Mouse (Mus musculus): ENCODE measurements at regions not wholly inside any gene's neighbourhood (a gene's known extent, or its start where the extent isn't known, plus 50 kb on each side); places are given as distances from the start of the nearest gene placed in this dataset.

DNA sequence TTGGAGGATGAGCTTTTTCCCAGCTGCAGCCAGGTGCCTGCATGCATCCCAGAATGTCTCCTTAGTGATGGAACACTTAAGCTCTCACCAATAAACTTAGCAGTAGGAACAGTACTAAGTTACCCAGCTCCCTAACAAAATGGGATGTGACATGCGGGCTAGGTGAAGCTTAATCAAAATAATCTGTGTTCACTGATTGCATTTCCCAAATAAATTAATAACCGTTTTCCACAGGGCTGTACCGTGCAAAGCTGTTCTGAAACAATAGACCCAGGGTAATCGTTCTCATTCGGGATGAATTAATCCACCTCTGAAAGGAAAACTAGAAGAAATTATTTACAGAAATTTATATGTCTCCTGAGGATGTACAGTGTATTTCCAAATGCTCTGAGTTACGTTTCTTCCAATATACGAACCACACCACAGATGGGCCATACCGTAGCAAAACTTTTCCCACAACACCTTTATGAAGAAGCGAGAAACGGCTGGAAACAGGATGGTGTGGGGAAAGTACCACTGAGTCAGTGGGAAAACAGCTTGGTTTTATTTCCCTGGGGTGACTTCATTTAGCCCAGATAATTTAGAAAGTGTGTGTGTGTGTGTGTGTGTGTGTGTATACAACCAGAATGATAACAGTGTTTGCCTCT is 148.5 kb upstream of the Adamts16 start:
- DNase-seq = no peak

DNA sequence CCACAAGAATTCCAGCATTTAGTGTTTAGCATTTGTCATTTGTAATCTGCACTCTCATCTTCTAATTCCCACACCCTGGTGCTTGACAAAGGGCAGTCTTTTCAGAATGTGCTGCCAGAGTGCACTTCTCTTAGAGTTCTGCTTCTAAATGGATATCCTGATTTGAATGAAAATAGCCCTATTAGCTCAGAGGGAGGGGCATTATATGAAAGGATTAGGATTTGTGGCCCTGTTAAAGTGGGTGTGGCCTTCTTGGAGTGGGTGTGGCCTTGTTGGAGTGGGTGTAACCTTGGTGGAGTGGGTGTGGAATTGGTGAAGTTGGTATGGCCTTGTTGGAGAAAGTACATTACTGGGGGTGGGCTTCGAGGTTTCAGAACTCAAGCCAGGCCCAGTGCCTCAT is 137.7 kb upstream of the Adamts16 start:
- peak; percentile 4 for DNase-seq

DNA sequence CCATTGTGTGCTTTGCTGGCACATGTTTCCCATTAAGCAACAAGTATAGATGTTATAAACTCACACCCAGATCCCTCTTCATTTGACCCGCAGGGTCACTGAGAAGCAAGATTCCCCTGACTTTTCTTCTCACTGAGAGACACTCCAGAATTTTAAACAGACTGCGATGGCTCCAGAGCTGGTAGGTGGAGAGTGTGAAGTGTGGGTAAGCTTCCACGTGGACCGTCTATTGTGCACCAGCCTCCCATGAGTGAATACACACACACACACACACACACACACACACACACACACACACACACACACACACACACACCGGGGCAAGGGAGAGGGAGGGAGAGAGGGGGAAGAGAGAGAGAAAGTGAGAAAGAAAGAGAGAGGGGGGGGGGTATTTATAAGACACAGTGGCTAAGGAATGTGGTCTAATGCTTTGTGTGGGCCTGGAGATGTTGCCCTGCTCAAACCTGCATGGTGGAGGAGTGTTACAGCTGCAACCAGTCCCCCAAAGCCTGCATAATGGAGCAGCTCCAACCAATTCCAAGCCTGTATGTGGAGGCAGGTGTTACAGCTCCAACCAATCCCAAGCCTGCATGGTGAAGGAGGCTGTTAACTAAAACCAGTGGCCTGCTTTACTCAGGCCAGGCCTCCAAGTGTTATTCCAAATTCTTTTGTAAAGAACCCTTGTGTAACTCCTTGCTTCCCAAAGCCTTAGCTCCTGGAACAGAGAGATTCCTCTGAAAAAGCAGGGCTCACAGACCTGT is 137.1 kb upstream of the Adamts16 start:
- DNase-seq = no peak

DNA sequence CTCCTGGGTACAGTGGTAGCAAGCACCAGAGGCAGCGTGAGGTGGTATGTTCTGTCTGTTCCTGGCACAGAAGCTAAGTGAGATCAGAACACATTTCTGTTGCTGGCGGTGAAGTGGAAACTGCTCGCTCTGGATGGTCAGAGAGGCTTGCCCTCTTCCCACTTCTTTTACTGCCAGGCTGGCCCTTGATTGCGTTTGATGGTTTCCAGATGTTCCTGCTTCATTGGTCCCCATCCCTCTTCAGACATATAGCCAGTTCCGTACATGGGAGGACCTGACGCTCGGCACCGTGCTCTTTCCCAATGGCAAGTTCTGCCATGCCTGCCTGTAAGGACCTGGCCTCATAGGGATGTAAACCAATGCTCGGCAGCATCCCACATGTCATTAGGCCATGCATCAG is 128.0 kb upstream of the Adamts16 start:
- DNase-seq = no peak

DNA sequence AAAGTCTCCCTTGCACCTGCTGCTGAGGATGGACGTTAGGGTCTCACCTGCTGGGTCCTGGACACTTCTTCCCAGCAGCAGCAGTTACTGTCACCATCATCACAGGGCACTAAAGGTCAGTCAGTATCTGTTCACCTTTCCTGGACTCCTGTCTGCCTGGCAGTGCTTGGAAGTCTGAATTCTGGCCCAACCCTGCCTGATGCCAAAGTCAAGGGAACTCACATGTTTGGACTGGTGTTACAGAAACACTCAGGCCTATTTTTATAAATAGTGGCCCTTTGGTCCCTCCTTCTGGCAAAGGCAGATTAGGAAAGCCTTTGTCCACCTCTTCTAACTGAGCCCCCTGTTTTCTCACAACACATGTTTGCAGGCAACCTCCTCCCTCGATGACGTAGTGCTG is 126.2 kb upstream of the Adamts16 start:
- DNase-seq = no peak

DNA sequence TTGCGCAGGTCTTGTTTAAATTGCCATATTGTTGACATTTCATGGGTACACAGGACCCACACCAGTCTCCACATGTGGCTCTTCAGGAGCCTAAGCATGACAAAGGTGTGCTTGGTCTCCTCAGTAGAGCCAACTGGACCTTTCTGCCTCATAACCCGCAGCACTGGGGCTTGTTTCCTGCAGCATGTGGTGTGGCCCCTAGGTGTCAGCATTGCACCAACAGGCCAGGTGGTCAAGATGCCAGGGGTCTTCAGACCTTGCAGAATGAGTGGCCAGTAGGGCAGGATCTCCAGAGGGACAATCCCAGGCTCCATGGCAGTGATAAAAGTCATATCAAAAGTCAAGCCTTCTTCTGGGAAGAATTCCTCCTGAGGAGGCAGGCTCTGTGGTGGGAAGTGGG is 121.8 kb upstream of the Adamts16 start:
- DNase-seq = peak; percentile 10

DNA sequence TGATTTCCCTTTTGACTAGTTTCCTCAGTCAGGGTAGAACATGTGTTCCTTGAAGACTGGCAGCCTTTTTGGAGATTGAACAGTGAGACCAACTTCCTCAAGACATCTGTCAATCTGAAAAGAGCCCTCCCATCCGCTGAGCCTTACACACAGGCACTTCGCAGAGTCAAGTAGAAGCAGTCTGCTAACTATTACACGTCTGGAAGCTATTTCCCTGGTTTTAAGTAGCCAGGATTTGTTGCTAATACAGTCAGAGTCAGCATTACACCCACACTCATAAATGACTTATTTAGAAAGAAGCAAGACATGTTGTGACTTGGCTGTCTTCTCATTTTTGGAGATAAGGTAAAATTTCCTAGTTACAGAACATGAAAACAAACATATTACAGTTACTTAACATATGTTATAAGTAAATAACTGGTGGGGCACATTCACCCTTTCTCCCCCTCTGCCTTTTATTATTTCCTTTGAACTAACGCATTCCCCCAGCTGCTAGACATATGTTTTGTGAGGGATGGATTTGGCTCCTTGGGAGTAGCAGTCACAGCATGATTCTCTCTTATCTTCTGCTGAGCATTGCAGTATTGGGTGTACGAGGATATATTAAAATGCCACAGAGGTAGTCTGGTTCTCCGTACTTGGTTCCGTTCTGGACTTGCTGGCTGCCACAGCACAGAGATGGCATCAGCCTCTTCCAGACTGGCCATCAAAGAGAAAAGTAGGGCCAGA is 92.9 kb upstream of the Adamts16 start:
- DNase-seq = no peak

DNA sequence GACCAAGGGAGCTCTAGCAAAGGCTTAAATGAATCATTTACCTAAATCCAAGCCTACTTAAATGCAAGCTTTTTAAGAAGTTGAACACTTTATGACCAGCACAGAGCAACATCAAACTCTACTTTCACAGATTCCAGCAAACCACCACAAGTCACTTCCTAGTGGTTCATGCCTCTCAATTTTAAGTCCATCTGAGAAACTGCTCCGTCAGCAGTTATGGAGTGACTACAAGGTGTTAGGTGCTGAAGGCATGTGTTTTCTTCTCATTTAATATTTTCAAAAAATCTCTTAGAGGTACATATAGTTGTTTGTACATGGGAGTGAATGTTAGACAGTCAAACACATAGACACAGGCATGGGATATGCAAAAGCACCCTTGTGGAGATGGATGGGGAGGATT is 72.2 kb upstream of the Adamts16 start:
- no peak for DNase-seq

DNA sequence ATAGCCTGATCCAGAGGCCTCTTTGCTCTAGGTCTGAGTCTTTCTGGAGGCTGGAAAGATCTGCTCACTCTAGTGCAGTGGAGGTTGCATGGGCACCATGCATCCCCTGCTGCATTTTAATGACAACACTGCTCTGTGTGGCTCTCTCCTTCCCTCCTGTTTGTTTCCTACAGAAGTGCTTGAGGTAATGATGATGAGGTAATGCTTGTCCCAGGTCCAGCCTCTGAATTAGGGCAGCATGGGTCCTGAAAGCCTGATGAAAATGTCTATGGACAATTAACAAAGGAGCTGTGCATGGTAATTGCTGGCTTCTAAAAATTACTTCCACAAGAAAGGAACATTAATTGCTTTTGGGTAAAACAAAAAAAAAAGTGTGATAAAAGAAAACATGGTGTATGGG is 69.3 kb upstream of the Adamts16 start:
- DNase-seq = peak; percentile 82

DNA sequence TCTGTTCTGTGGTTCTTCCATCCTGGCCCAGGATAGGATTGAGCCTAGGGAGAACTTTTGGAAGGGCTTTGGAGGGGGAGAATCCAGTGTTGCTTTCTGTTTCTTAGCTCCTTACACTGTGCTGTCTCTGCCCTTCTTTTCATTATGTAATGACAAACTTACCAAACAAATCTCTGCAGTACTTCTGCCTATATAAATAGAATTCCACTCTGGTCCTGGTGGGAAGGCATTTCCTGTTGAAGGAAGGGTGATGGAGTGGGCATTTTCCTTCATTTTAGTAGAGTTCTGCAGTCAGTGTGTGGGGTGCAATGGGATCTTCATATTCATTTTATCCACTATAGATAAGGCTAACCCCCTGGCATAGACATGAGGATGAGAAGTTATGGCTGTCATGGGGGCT is 63.2 kb upstream of the Adamts16 start:
- DNase-seq = no peak

DNA sequence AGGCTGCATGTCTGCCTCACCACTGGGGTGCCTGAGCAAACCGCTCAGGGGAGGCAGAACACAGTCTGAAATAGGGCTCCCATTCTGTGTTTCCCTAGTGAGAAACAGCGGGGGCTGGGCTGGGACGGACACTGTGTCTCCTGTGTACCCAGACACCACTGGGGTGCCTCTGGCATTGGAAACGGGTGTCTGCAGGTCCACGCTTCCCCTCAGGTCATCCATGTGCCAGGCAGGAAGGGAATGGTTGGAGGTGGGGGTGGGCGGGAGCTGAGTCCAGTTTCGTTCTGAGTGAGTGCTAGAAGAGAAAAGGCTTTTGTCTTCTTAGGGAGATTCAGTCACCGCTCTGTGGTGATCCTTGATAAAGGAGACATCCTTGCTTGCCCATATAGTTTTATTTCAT is 62.2 kb upstream of the Adamts16 start:
- DNase-seq = peak; percentile 41

DNA sequence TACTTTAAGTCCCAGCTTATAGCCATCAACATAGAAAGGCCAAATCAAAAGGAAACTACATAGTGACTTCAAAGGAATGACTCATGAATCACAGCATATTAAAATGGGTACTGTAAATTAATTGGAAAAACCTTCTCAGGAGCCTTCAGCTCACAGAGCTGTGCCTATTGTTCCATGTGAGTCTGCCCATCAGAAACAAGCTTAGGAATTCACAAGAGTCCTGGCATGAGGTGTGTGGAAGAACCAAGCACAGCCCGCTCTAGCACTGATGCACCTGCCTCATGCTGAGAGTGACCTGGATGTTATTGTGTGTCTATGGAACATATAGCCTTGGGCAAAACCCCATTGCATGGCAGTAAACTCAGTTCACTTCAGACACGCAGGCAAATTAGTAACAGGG is 61.5 kb upstream of the Adamts16 start:
- no peak for DNase-seq

DNA sequence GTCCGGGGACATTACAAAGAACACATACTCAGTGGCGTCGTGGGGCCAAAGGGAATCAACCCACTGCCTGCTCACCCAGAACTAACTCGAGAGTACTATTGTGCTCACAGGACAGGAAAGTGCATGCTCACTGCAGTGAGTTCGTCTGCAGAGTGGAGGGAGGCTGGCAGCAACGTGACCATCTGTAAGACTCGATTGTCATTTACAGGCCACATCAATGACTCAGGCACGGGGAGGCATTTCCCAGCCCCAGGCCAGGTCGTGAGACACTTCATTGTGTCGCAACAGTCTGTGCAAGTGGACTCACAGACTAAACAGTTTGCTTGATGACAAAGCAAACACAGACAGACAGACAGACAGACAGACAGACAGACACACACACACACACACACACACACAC is 61.1 kb upstream of the Adamts16 start:
- peak; percentile 54 for DNase-seq

DNA sequence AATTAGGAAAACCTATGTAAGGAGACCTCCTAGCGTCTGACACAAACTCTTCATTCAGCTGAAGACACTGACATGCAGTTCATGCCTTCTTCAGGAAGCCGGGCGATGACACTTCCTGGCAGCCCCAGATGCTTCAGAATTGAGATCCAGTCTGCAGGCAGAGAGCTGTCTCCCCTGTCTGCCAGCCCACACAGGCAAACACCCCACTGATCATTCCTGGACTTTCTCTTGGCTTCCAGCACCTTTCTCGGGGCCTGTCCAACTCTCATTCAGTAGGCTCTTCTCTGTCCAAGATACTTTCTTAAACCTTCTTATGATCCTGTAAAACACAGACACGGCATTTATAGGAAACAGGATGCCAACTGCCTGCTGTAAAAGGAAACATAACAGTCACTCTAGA is 50.0 kb upstream of the Adamts16 start:
- no peak for DNase-seq
